Mouse (Mus musculus) c-Kit-positive CD71-negative TER-119-negative erythroid progenitor cells, embryonic 14.5 days (primary cell): ENCODE data around the gene Tmprss6.
A peak's percentile ranks its signal among the peaks of the same experiment; 100 is the strongest.

Experiments used
- DNase-seq: peaks from one replicate; pipeline ENCODE4 v3.0.0-alpha.2; 2013; ENCODE audit warnings: low read depth

Gene Tmprss6

GRCm38 (mm10) chr15:78468379-78468937 is at the start of gene Tmprss6:
Gene Tmprss6 (minus strand): TSS chr15:78468634.
- DNase-seq = no peak

GRCm38 (mm10) chr15:78518221-78518620 is 49.8 kb upstream of the Tmprss6 start:
- no peak for DNase-seq

- no peak for DNase-seq
These were observed 47.3 kb upstream of the Tmprss6 start for GRCm38 (mm10) chr15:78515759-78516158.

GRCm38 (mm10) chr15:78514393-78515146 is 46.1 kb upstream of the Tmprss6 start:
- DNase-seq = peak; percentile 64

DNA sequence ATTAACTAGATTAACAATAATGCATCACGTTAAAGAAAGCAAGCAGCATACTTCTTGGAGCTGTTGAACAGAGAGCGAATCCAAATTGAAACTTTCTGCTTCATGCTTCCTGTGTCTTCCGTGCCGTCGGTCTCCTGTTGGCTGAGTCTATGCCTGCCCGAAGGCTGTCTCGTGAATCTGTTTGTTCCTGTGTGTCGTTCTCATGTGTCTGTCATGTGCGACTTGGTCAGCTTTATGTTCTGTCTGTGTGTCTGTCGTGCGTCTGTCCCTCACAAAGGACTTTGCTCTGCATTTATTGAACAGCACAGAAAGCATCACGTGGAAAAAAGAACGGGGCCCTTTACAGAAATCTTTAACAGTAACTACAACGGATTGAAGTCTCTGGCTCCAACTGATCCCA is 44.6 kb upstream of the Tmprss6 start:
- DNase-seq = no peak

DNA sequence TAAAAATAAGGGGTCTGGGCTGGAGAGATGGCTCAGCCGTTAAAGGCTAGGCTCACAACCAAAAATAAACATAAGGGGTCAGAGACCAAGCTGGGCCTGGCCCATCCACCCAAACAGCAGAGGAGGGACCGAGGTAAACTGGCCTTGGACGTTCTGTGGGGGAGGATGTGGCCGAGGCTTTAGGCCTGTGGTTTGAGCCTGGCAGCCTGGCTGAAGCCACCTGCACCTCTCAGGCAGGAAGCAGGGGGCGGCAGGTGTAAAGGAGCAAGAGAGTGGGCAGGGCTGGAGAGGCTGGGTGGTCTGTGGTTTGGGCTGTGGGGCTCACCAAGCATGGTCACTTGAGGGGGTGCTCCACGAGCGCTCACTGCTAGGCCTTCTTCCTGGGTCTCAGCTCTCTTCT is 43.5 kb upstream of the Tmprss6 start:
- DNase-seq = no peak

DNA sequence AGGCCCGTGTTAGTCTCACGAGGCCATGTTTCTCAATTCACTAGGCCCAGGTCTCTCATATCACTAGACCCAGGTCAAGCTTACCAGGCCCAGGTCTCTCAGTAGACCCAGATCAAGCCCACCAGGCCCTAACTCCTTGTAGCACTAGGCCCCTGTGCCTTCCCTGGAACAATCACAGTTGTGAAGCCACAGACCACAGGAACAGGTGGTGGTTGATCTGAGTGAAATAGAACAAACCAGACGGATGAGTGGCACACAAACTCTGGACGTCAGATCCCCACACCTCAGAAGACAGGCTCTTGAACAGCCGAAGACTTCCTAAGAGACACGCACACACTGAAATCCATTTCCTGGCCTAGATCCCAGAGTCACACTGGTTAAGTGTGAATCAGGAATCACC is 42.3 kb upstream of the Tmprss6 start:
- no peak for DNase-seq

DNA sequence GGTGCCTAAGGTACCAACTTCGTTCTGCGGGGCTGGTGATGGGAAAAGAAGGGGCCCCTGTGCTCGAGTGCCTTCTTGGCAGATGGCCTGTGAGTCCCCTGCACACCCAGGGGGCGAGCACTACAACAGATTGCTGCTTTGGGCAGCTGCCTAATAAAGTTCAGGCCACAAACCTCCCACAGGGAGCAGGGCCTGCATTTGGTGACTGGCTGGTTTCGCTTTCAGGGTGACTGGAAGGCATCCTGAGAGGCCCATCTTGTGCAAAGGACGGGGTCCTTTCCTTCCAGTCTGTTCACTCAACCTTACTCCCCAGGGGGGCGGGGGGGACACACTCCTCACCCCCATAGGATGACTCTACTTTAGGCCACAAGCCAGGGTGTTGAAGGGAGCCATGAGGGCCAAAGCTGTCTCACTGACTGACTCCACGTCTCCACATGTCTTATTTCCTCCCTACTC is 41.7 kb upstream of the Tmprss6 start:
- DNase-seq = no peak

- DNase-seq = no peak
These were observed 41.0 kb upstream of the Tmprss6 start for GRCm38 (mm10) chr15:78509297-78509899.

GRCm38 (mm10) chr15:78508443-78508842 is 40.0 kb upstream of the Tmprss6 start:
- DNase-seq = no peak

DNA sequence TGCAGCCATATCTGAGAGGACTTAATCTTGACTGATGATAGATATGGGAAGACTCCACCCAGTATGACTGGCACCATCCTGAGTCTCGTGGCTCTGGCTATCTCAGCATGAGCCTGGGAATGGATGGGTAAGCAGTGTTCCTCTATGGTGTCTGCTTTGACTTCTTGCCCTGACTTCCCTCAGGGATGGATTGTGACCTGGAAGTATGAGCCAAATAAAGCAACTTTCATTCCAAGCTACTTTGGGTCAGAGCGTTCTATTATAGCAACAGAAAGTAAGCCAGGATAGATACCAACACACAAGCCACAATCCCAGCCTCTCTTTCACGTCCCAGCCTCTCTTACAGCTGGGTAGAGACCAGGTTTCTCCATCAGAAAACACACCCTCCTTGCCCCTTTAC is 37.1 kb upstream of the Tmprss6 start:
- DNase-seq = no peak

GRCm38 (mm10) chr15:78504816-78505215 is 36.4 kb upstream of the Tmprss6 start:
- no peak for DNase-seq

- no peak for DNase-seq
These were observed 35.6 kb upstream of the Tmprss6 start for GRCm38 (mm10) chr15:78504013-78504412.

GRCm38 (mm10) chr15:78502437-78503132 is 34.2 kb upstream of the Tmprss6 start:
- no peak for DNase-seq

- DNase-seq = no peak
These were observed 26.6 kb upstream of the Tmprss6 start, which contains the start of gene Il2rb for GRCm38 (mm10) chr15:78494968-78495406. Gene Il2rb (minus strand): TSS chr15:78495271.

GRCm38 (mm10) chr15:78493401-78494010 is 25.1 kb upstream of the Tmprss6 start:
- no peak for DNase-seq

GRCm38 (mm10) chr15:78491301-78491700 is 22.9 kb upstream of the Tmprss6 start:
- no peak for DNase-seq

DNA sequence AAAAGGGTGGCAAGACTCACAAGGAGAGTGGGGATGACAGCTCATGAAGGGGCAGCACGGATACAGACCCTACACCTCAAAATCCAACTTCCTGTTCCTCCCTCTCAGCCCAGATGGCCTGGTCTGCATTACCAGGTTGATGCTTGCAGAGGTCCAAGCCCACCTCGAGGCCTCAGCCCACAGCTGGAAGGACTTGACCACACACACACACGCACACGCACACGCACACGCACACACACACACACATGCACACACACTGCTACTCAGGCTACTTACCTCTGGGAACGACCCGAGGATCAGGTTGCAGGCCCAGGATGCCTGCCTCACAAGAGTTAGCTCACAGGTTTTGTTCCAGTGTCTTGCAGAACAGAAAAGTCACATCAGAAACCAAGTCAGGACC is 21.5 kb upstream of the Tmprss6 start:
- DNase-seq = no peak

GRCm38 (mm10) chr15:78489248-78489647 is 20.8 kb upstream of the Tmprss6 start:
- DNase-seq = no peak

GRCm38 (mm10) chr15:78487066-78487465 is 18.6 kb upstream of the Tmprss6 start:
- no peak for DNase-seq

GRCm38 (mm10) chr15:78486564-78486963 is 18.1 kb upstream of the Tmprss6 start:
- no peak for DNase-seq

DNA sequence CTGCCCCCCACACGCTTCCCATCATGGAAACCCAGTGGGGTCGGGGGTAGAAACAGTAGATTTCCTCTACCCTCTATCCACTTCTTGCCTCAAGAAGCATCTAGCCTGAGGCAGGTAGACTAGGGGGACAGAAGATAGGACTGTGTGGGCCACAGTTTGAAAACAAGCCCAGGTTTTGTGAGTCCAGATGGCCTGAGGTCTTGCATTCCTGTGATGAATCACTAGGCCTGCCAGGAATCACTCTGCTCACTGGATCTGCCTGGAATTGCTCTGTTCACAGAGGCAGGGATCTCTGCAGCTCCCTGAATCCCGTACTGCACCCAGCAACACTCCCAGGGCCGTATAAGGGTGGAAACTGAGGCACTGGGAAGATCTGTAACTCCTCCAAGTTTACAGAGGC is 14.9 kb upstream of the Tmprss6 start:
- no peak for DNase-seq
